Mouse (Mus musculus): ENCODE measurements around the gene Sumo1.

DNA sequence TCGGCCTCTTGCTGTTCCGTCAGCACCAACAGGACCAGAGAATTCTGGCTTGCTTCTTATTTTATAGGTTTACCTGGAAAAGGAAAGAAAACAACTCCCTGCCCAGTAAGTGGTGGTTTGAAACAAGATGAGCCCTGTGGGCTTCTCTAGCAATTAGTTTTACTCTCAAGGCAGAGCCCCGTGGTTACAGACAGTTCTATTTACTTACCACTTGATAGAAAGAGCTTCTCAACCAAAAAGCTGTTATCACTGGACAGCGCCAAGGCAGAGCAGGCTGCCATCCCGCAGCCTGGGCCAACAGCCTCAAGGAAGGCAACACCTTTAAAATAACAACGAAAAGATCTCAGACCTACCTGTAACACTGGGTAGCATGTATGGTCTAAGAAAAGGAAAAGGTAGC, 128.4 kb downstream of the Sumo1 start:
- TF ChIP-seq POLR2AphosphoS5 (IDR thresholded peaks at IDR 0.05; ENCODE audit: borderline replicate concordance, low read depth, low read length), result no peak
- TF ChIP-seq EP300 (IDR thresholded peaks at IDR 0.05; ENCODE audit: low read depth in 1 of 2, low read length in 2 of 2), result no peak
